Mouse (Mus musculus) cerebellum, postnatal 10 days (tissue): ENCODE results near the gene Tcf25.
"Not testable (repeated sequence)": the region's sequence is repeated elsewhere in the genome, so short reads cannot be mapped to it uniquely, and the experiment has no call there.

ENCODE experiments used
- DNase-seq, 2 experiments: peaks; one replicate each; pipeline ENCODE4 v3.0.0; 2021; ENCODE audit warnings: mixed read lengths in 2 of 2

Gene Tcf25

DNA sequence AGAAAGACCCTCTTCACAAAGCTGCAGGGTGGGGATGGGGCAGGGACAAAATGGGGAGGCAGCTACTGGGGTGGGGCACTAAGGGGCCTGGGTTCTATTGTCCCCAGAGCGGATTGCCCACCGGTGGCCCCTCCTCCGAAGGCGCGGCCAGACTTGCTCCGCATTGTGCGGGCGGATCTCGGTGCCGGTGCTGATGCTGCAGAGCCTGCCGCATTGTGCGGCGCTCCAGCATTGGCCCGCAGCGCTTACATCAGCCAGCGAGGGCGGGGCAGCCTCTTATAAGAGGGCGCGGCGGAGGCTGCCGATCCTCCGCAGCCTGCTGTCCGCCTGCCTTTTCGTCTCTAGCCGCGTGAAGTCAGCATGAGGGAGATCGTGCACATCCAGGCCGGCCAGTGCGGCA, 37.7 kb downstream of the Tcf25 start, which contains the start of gene Tubb3:
TSS of gene Tubb3 (plus strand) at position 179 of the 400 bp plus-strand sequence.
- DNase-seq, result peak; percentile 95 to 97

- DNase-seq, result peak; percentile 67 to 69
Measured at GRCm38 (mm10) chr8:123411781-123412327, 38.3 kb downstream of the Tcf25 start.

DNA sequence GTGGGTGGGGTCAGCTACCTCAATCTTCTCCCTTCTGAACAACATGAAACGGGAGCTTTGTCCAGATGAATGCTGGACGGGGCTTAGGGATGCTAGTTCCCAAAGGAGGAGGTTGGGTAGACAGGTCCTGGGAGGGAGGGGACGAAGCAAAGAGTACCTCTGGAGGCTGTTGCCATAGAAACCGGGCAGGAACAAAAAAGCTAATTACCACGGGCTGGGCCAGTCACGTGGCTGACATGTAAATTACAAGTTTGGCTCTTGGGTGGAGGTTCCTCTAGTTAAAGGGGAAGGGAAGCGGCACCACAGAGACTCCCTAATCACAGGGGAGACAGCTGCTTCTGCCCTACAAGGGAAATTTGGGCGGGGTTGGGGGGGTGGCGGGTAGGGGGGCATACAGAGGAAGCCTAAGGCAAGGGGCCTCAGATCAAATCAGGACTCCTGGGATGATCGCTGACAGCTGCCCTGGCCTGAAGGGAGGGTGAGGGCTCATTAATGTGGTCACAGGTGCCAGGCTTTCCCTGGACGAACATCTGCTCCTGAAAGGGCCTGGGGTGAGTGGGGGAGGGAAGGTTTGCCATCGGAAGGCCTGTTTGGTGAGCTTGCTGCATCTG, 39.1 kb downstream of the Tcf25 start:
- DNase-seq, result peak; percentile 75 to 82

- DNase-seq, result no peak
Measured at GRCm38 (mm10) chr8:123414255-123414654, 40.7 kb downstream of the Tcf25 start.

DNA sequence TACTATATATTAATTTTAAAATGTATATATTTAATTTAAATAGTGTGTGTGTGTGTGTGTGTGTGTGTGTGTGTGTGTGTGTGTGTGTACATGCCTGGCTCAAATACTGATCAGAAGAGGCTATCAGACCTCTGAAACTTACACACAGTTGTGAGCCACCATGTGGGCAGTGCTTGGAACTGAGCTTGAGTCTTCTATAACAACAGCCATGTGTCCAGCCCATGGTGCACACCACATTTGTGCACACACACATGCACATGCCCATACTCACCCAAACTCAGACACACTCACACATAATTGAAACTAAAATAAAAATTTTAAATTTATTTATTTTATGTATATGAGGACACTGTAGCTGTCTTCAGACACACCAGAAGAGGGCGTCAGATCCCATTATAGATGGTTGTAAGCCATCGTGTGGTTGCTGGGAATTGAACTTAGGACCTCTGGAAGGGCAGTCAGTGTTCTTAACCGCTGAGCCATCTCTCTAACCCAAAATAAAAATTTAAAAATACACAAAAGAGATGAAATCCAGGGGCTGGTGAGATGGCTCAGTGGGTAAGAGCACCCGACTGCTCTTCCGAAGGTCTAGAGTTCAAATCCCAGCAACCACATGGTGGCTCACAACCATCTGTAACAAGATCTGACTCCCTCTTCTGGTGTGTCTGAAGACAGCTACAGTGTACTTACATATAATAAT, 41.6 kb downstream of the Tcf25 start:
- peak in 1 of 2 experiments; percentile 24 for DNase-seq

DNA sequence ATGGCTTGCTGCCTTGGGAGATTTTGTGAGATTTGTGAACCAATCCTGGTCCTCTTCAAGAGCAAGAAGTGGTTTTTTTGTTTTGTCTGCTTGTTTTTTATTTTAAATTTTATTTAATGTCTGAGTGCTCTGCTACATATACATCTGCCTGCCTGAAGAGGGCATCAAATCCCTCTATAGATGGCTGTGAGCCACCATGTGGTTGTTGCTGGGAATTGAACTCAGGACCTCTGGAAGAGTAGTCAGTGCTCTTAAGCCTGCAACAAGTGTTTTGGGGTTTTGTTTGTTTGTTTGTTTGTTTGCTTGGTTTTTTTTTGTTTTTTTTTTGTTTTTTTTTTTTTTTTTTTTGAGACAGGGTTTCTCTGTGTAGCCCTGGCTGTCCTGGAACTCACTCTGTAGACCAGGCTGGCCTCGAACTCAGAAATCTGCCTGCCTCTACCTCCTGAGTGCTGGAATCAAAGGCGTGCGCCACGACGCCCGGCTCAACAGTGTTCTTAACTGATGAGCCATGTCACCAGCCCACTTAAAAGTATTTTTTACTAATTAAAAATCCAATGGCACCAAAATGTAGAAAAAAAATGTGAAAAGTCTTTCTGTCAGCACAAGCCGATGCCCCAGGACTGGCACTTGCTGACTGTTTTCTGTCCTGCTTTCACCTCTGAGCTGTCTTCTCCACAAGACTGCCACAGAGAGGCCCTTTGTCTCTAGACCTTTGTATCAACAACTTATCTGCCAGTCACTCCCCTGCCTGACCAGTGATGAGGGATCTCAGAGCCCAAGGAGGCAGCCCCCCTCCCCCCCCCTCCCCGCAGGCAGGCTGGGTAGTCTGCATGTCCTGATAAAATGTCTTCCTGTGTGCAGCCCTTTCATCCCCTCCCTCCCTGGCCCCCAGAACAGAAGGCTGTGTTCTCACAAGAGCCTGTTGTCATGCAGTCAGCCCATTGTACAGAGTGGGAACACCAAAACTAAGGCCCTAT, 42.7 kb downstream of the Tcf25 start:
- DNase-seq, result peak in 1 of 2 experiments; percentile 57

DNA sequence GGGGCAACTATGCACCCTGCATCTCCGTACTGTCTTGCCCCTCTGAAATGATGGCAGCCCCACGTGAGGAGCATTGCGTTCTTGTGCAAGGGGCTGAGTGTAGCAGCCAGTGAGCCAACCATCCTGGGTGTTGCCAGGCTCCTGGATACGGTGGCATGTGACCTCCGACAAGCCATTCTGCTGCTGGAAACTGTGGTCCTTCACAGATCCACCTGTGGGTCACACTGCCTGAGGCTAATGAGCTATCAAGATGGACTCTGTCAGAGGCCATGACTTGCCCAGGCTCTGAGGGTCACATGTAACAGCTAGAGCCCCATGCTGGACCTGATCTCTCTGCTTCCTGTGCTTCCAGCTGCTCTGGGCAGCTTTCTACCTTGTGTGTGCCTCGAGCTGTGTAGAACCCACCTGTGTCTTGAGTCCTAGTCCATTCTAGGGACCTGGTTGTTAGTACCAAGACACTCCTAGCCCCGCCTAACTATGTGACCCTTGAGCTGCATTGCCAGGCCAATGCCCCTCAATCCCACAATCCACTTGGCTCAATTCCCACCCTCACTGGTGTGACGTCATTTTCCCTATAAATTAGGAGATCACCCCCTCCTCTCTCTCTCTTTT, 43.5 kb downstream of the Tcf25 start:
- peak in 1 of 2 experiments; percentile 22 for DNase-seq

GRCm38 (mm10) chr8:123419711-123420110, 46.2 kb downstream of the Tcf25 start:
- DNase-seq, result no peak

DNA sequence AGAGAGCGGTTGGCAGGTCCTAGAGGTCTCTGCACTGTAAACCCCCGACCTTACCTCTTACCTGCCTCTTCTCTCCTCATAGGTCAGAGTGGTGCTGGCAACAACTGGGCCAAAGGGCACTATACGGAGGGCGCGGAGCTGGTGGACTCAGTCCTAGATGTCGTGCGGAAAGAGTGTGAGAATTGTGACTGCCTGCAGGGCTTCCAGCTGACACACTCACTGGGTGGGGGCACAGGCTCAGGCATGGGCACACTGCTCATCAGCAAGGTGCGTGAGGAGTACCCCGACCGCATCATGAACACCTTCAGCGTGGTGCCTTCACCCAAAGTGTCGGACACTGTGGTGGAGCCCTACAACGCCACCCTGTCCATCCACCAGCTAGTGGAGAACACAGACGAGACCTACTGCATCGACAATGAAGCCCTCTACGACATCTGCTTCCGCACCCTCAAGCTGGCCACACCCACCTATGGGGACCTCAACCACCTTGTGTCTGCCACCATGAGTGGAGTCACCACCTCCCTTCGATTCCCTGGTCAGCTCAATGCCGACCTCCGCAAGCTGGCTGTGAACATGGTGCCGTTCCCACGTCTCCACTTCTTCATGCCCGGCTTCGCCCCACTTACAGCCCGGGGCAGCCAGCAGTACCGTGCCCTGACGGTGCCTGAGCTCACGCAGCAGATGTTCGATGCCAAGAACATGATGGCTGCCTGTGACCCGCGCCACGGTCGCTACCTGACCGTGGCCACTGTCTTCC, 47.1 kb downstream of the Tcf25 start:
- DNase-seq, result no peak

GRCm38 (mm10) chr8:123421325-123421724, 47.8 kb downstream of the Tcf25 start:
- DNase-seq, result peak in 1 of 2 experiments; percentile 10

- DNase-seq, result peak; percentile 87 to 92
Measured at GRCm38 (mm10) chr8:123422056-123422780, 48.7 kb downstream of the Tcf25 start.

GRCm38 (mm10) chr8:123422781-123423159, 49.2 kb downstream of the Tcf25 start:
- no peak for DNase-seq

DNA sequence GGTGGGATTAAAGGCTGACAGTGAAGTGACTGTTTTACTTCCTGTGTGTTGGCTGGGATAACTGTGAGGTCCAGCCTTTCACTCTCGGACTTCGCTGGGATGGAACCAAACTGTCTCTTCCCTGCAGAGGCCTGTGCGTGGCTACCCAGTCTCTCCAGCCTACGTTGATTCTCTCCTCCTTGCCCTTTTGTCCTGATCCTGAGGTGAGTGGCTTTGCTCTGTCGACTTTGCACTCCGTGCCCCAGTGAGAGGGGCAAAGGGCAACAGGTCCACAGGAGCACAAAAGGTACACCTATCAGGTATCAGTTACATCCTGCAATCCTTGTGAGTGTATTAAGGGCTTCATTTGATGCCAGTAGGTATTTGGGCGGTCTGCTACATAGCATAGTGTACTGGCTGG, 49.9 kb downstream of the Tcf25 start, which contains the start of gene Def8:
TSS of gene Def8 (plus strand) at position 87 of the 400 bp plus-strand sequence.
- no peak for DNase-seq

DNA sequence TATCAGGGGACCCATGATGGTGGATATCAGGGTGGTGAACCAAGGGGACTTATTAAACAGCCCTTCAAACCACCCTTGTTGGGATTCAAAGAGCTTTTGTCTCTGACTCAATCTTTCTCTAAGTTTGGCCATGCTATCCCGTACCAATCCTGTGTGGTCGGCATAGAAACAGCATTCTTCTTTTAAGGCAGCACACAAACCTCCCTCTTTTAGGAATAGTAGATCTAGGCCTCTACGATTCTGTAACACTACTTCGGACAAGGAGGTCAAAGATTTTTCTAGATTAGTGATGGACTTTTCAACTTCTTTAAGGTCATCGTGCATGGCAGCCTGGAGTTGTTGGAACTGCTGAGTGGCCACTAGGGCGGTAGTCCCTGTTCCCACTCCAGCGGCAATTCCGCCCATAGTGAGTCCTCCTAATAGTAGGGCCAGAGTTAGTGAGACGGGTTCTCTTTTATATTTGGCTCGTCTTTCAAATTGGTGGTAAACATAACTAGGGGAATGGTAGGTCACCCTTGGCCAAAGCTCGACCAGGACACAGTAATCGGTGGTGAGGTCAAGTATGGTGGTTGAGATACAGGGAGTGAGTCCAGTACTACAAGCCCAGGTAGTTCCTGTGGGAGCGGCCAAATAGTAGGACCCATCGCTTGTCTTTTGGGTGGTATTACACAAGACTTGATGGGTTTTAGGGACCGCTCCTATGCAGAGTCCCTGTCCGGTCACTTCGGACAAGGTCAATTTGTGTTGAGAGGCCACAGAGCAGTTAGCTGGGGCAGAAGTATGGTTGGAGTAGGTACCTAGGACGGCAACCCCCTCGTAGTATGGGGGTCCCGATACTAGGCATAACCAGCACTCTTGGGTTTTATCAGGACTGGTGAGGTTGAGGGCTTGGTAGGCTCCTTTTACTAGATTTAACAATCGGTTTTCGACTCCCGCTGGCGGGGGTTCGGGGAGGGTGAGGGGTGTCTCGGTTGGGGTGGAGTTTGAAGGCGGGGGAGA, 53.3 kb downstream of the Tcf25 start:
- no peak for DNase-seq

DNA sequence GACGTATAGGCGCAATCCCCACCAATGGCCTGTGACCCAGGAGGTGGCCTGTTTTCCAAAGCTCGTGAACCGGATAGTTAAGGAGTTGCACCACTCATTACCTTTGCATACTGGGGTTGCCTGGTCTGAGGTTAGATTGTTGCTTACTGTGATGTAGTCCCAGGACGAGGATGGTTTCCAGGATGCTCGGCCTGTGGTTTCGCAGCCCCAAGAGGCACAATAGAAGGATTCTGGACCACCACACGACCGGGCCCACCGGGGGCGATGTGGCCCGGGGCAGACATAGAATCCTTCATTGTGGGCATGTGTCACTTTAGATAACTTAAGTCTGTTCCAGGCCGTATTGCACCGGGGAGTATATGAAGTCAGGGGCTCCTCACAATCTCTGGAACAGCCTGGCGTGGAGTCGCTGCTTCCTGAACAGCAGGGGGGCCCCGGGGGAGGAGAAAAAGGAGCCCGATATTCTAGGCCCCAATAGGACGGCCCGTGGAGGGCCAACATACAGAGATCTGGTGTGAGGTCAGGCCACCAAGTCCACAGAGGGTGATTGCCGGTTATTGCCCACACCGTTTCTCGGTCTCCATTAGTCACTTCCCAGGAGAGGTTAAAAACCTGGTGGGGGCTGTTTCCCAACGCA, 54.2 kb downstream of the Tcf25 start:
- no peak for DNase-seq

DNA sequence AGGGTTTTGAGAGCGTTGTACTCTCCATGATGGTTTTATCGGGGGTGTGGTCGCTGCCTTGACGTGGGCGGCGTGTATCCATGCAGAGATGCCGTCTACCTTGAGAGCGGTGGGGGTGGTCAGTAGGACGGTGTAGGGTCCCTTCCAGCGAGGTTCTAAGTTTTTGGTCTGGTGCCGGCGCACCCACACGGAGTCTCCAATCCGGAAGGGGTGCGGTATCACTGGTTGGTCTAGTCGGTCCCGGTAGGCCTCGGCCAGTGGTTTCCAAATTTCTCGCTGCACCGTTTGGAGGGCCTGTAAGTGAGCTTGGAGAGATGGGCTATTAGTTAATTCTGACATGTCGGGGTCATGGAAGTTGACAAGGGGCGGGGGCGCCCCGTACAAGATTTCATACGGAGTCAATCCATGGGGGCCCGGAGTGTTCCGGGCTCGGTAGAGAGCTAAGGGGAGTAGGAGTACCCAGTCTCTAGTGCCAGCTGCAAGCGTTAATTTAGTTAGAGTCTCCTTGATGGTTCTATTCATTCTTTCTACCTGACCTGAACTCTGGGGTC, 54.9 kb downstream of the Tcf25 start:
- DNase-seq, result no peak

GRCm38 (mm10) chr8:123428939-123429721, 55.6 kb downstream of the Tcf25 start:
- no peak for DNase-seq

- DNase-seq, result not testable (repeated sequence)
Measured at GRCm38 (mm10) chr8:123429722-123430013, 56.1 kb downstream of the Tcf25 start.
